Mouse (Mus musculus): Measurements from ENCODE around the gene Itgb3.

Itgb3 gene

GRCm38 (mm10) chr11:104661531-104662205 is 53.9 kb downstream of the Itgb3 start:
- no peak for DNase-seq

- no peak for DNase-seq
Measured at GRCm38 (mm10) chr11:104662573-104662972, 54.8 kb downstream of the Itgb3 start.

GRCm38 (mm10) chr11:104663241-104663877 is 55.6 kb downstream of the Itgb3 start:
- no peak for DNase-seq

GRCm38 (mm10) chr11:104663878-104664261 is 56.1 kb downstream of the Itgb3 start:
- no peak for DNase-seq

- DNase-seq = no peak
Measured at GRCm38 (mm10) chr11:104664441-104664840, 56.6 kb downstream of the Itgb3 start.

- DNase-seq = no peak
Measured at GRCm38 (mm10) chr11:104667399-104667798, 59.6 kb downstream of the Itgb3 start.

GRCm38 (mm10) chr11:104673412-104673811 is 65.6 kb downstream of the Itgb3 start:
- DNase-seq = no peak

GRCm38 (mm10) chr11:104674768-104675167 is 67.0 kb downstream of the Itgb3 start:
- no peak for DNase-seq

GRCm38 (mm10) chr11:104685548-104685947 is 77.7 kb downstream of the Itgb3 start, which contains the start of gene Gm11639:
Gene Gm11639, plus strand, starts transcription at chr11:104685707.
- DNase-seq = no peak

- DNase-seq = no peak
Measured at GRCm38 (mm10) chr11:104693235-104693634, 85.4 kb downstream of the Itgb3 start.

GRCm38 (mm10) chr11:104704097-104704496 is 96.3 kb downstream of the Itgb3 start:
- no peak for DNase-seq

GRCm38 (mm10) chr11:104707084-104707483 is 99.3 kb downstream of the Itgb3 start:
- no peak for DNase-seq

Measured in B cell, adult 2 months (primary cell).